Mouse (Mus musculus) adrenal gland, postnatal 36 days (tissue): ENCODE data around the gene Dnajc15. TPM values are rescaled to one million over a fixed set of nuclear protein-coding genes. Genes with fewer than 3 reads are reported as not detected.

ENCODE experiments used
- DNase-seq, 2 experiments: peaks; one replicate each; pipeline ENCODE4 v3.0.0; 2021; ENCODE audit warnings: mixed read lengths in 1 of 2
- total RNA-seq, 2 experiments: library from RNA; stranded (reverse); gene quantifications; 2 replicates each; pipeline ENCODE4 v1.2.3; 2021

The Dnajc15 gene
- total RNA-seq, 2 experiments from 2014 or later, result 333 to 435 TPM

GRCm38 (mm10) chr14:77860841-77861560 is 13.9 kb downstream of the Dnajc15 start:
- DNase-seq, result no peak

- no peak for DNase-seq
Measured at GRCm38 (mm10) chr14:77859894-77860293, 15.0 kb downstream of the Dnajc15 start.

DNA sequence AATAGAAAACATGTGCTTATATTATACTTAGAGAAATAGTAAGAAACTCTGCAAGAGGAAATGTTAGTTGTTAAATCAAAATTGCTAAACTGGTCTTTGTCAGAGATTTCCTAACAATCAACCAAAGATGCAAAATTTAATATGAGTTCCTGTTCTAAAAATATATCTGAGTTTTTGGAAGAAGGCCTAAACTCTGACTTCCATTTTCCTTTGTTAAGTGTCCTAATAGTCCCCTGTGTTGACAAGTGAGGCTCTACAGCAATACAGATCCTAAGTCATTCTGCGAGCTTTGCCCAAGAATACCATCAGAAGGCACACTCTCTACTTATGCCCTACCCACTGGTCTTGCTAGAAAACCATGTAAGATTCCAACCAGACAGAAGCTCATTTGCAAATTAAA is 21.0 kb downstream of the Dnajc15 start:
- no peak for DNase-seq

- DNase-seq, result no peak
Measured at GRCm38 (mm10) chr14:77849852-77850251, 25.1 kb downstream of the Dnajc15 start.

GRCm38 (mm10) chr14:77848349-77848748 is 26.6 kb downstream of the Dnajc15 start:
- DNase-seq, result no peak

- DNase-seq, result no peak
Measured at GRCm38 (mm10) chr14:77846206-77846605, 28.7 kb downstream of the Dnajc15 start.

GRCm38 (mm10) chr14:77845479-77845878 is 29.4 kb downstream of the Dnajc15 start:
- no peak for DNase-seq

GRCm38 (mm10) chr14:77840574-77840973 is 34.4 kb downstream of the Dnajc15 start:
- DNase-seq, result peak in 1 of 2 experiments; percentile 29

DNA sequence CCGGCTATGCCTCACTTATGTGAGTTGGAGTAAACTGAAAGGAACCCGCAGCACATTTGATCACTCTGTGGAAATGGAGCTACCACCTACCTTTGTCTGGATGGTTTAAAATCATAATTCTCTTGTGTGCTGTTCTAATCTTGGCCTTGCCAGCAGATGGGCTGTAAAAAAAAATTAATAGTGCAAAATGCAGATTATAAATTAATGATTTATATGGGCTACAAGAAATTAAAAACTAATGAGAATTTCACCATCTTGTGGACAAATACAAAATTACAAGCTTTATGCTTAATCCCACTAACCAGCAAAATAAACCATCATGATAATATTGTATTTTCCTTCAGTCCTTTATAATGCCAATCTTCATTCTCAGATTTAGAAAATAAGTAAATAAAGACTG is 34.8 kb downstream of the Dnajc15 start:
- no peak for DNase-seq

DNA sequence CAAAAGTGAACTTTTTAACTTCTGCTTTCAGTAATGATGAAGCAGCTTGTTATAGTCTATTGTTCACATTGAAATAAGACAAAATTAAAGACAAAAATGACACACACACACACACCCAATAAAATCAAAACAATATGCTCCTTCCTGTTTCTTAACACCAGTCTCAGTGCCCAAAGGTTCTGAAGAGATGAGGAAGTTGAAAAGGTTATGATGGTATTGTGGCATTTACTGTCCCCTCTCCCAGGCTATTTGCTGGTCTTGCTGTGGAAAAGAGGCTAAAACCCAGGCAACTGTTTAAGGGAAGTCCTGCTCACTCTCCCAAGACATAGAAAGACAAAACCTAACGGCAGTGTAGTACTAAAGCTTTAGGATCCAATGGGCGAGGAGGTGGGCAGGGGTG is 38.1 kb downstream of the Dnajc15 start:
- no peak for DNase-seq

- DNase-seq, result no peak
Measured at GRCm38 (mm10) chr14:77832359-77832758, 42.6 kb downstream of the Dnajc15 start.

- DNase-seq, result no peak
Measured at GRCm38 (mm10) chr14:77831936-77832335, 43.0 kb downstream of the Dnajc15 start.

- no peak for DNase-seq
Measured at GRCm38 (mm10) chr14:77829673-77830072, 45.3 kb downstream of the Dnajc15 start.

DNA sequence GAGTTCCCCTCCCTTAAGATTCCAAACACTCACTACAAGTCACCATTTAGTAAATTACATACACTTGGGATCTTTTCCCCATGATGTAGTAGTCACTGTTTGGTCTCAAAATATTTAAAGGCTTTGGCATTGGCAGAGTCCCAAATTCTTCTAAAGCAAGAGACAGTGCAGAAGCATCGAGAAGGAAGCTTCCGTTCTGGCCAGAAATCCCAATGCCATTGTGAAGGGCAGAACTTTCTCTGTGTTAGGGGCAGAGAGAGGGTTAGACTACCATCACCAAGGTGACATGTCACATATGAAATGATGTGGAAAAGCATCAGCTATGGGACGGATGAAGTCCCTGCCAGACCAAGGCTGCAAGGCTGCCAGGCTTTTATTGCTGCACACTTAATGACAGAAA is 49.0 kb downstream of the Dnajc15 start:
- DNase-seq, result peak; percentile 43 to 66

DNA sequence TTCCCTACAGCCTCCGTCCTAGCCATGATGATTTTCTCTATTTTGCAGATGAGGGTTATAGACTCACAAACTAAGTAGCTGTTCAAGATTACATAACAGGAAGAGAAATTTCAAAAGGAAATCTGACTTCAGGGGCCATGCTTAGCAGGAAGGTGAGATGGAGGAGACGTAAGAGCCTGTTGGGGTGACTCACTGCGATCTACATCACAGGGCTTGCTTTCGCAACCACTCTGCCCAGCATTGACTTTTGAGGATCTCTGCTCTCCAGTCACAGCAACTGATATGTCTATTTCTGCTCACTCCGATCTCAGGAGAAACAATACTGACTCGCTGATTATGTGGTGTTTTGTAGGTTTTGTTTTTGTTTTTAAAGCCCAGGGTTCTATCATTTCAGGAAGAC is 49.8 kb downstream of the Dnajc15 start:
- peak; percentile 37 to 72 for DNase-seq

DNA sequence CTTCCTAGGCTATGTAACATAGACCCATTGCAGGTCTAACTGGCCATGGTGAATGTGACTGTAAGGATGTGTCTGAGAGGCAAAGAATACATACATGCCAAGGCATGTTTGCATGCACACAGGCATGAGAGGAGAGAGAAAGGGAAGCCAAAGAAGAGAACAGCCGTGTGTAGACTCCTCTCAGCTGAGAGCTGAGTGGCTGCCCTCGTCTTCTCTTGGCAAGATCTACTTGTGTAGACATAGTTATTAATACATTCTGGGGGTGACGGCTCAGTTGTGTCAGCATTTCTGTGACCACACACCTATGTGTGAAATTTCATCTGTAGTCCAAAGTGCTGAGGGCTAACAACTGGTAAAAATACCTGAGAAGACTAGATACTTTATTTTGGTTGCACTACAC is 55.1 kb downstream of the Dnajc15 start:
- DNase-seq, result no peak

DNA sequence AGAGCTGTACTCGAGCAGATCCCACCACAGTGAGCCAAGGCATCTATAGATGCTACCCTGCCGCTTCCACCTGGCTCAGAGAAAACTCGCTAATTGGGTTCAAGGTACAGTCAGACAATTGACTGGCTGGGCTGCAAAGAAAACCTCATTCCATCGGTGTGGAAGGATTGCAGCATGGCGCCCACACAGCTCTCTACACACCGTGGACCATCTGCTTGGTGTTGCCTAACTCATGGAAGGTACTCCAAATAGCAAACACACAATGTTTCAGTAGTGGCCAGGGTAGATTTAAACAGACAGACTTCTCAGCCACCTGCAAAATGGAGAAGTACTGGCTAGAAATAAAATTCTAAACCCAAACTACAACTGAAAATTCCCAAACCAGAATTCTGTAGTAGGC is 57.4 kb downstream of the Dnajc15 start:
- DNase-seq, result no peak

- peak in 1 of 2 experiments; percentile 22 for DNase-seq
Measured at GRCm38 (mm10) chr14:77814935-77815334, 60.0 kb downstream of the Dnajc15 start.

- DNase-seq, result no peak
Measured at GRCm38 (mm10) chr14:77812890-77813289, 62.0 kb downstream of the Dnajc15 start.

- DNase-seq, result no peak
Measured at GRCm38 (mm10) chr14:77811466-77811865, 63.5 kb downstream of the Dnajc15 start.

DNA sequence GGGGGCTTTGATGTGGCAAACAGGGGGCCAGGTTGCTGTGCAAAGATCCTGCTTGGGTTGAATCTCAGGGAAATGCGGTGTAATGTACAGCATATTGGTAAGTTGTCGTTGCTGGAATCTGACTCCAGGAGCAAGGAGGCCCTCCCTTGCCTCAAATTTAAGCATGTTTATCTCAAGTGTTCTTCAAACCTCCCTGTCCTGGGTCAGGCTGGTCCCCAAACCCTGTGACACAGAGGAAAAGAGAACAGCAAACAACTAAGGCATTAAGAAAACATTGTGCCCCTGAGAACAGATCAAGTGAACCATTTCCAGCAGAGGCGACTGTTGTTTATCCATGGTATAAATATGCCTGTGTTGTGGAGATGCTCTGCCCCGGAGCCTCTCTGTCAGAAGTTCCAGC is 67.1 kb downstream of the Dnajc15 start:
- DNase-seq, result no peak

GRCm38 (mm10) chr14:77806345-77806744 is 68.6 kb downstream of the Dnajc15 start:
- no peak for DNase-seq

GRCm38 (mm10) chr14:77802268-77802630 is 72.7 kb downstream of the Dnajc15 start:
- DNase-seq, result no peak

DNA sequence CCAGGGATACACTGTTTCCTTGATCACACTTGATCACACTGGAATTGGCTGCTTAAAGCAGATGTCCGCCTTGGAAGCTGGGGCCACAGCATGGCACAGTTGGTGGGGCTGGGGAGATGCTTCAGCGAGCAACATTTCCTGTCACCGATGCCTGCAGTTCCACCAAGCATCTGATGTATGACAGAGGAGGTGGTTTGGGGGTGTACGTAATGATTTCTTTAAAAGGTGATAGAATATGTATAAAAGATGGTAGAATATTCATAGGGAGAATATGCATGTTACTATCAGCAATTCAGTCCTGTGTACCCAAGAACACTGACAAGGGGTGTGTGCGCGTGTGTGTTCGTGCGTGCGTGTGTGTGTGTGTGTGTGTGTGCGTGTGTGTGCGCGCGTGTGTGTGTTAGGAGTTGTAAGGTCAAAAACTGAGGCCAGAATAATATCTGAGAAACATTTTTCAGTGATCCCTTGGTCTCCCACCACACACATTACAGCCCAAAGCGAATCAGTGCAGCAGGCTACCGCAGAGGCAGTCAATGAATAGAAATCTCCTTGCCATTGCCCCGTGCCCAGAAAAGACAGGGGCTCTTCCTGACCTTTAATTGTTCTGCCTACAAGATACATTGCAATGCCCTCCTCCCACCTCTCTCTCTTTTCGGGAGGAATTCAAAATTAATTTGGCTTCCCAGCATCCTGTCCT is 73.2 kb downstream of the Dnajc15 start:
- no peak for DNase-seq
